Mouse (Mus musculus): ENCODE measurements around the gene Slc22a30.
"Not testable (repeated sequence)": the region's sequence is repeated elsewhere in the genome, so short reads cannot be mapped to it uniquely, and the experiment has no call there.

DNA sequence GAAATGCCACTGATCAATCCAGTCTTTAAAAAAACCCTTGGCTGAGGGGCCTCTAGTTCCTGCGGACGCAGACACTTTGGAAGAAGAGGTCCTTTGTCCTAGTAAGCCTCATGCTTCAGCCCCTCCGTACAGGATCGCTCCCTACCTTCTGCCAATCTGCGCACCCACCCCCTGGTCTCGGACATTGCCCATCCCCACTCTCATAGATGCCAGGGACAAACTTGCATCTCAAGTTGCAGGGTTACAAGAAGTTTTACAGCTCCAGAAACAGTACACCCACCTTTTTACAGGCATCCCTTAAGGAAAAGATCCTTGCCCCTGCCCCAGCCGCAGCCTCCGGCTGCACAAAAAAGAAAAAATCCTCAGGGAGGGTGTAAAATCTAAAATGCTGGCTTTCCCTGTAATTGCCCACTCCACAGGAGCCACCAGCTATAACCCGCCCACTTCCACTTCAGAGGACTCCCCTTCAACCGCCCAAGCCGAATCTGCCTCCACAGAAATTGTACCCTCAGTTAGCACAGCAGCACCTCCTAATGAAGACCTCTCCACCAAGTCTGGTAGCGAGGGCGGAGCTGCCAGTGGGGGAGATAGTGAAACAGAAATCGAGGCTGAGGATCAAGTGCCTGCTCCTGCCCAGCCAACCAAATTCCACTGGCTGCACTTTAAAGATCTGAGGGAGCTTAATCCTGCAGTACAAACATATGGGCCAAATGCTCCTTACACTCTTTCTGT is 2.5 kb upstream of the Slc22a30 start:
- TF ChIP-seq POLR2A (IDR thresholded peaks at IDR 0.05; ENCODE audit: extremely low read depth, insufficient read depth, low read length); CTCF (IDR thresholded peaks at IDR 0.05; ENCODE audit: low read depth, low read length): not testable (repeated sequence)

All from liver, adult 2 months (tissue).